Mouse (Mus musculus) MN1 (cell line): ENCODE results near the gene Olfr373.

ENCODE experiments used
- DNase-seq: peaks from one replicate; pipeline ENCODE4 v3.0.0-alpha.2; 2016; ENCODE audit warnings: low spot score

Olfr373 gene

GRCm38 (mm10) chr8:72133507-72133906 is 50.5 kb downstream of the Olfr373 start:
- no peak for DNase-seq

DNA sequence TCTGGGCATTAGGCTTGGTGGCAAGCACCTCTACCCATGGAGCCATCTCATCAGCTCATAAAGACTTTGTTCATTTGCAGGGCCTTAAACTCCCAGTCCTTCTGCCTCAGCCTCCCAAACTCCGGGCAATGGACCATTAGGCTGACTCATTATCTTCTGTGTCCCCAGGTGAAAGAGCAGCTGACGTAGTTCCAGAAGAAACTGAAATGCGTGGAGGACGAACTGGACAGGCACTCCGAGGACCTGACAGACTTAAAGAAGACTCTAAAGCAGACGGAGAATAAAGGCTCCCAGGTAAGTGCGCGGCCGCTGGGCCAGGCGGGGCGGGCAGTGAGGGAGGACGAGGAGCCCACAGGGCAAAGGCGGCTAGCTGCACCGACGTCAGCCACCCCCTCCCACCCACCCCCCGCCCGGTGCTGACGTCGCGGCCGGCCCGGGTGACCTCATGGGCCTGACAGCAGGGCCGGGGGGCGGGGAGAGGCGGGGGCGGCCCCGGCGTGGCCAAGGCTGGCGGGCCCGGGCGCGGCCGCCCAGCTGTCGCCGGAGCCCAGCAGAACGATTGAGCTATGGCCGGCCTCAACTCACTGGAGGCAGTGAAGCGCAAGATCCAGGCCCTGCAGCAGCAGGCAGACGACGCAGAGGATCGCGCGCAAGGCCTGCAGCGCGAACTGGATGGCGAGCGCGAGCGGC is 51.9 kb downstream of the Olfr373 start, which contains the start of gene Tpm4:
Gene Tpm4 (plus strand): TSS at position 220 of the 690 bp plus-strand sequence.
- peak; percentile 74 for DNase-seq

GRCm38 (mm10) chr8:72135446-72136301 is 52.7 kb downstream of the Olfr373 start:
- DNase-seq = no peak

DNA sequence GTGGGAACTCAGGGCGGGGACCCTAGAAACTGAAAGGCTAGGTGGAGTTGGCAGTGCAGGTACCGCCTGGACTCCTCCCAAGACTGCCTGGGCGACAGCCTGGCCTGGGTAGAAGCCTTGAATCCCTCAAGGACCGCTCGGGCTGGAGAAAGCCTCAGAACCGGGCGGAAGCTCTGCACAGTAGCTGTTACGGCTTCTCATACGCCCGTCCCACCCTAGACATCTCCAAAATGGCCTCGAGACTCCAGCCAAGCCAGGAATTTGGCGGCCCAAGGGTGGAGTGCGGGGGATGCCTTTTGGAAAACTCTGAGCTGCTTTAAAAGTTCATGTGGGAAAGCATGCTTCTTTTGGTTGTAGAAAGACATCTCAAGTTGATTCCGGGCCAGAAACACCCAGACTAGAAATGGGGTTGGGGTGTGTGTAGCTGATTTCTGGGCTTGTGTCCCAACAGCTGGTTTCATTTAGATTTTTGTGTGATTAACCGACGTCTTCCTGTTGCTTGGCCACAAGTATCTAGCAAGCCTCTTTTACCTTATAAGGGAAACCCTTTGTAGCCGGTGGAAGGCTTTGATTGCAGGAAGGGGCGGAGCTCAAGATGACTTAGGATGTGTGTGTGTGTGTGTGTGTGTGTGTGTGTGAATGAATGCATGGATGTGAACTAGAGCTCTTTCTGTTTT is 53.5 kb downstream of the Olfr373 start:
- DNase-seq = peak; percentile 69

GRCm38 (mm10) chr8:72137431-72137830 is 54.5 kb downstream of the Olfr373 start:
- no peak for DNase-seq

DNA sequence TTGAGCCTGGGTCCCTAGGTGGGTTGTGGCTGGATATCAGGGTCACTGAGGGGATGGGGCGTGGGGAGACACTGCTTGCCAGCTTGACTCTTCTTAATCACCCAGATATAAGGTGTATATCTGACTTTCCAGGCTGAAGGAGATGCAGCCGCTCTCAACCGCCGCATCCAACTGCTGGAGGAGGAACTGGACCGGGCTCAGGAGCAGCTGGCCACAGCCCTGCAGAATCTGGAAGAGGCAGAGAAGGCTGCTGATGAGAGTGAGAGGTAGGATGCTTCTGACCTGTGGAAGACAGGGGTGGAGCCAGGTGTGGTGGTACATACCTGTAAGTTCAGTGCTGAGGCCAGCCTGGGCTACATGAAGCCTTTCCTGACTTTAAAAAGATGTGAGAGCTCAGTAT is 55.5 kb downstream of the Olfr373 start:
- DNase-seq = no peak

- DNase-seq = no peak
These were observed 60.4 kb downstream of the Olfr373 start for GRCm38 (mm10) chr8:72143256-72143824.

DNA sequence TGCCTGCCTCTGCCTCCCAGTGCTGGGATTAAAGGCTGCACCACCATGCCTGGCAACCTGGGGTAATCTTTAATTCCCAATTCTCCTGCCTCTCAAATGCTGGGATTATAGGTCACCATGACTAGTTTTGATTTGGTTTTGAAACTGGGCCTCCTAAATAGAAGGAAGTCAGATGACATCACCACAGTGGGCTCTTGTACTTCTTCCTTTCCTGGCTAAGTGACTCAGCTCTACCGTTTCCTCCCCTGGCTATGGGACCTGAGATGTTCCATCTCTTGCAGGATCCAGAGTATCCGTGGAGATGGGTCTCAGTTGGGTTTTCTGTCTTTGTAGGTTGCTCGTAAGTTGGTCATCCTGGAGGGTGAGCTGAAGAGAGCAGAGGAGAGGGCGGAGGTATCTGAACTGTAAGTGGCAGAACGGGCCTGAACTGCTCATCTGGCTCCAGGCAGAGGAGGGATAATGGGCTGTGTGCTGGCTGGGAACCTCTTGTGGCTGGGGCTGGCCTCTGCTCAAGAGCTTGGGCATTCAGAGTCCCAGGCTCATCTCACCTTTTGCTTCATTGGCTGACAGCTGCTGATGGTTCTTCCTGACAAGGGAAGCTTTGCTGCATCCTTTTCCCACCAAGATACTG is 61.5 kb downstream of the Olfr373 start:
- no peak for DNase-seq

DNA sequence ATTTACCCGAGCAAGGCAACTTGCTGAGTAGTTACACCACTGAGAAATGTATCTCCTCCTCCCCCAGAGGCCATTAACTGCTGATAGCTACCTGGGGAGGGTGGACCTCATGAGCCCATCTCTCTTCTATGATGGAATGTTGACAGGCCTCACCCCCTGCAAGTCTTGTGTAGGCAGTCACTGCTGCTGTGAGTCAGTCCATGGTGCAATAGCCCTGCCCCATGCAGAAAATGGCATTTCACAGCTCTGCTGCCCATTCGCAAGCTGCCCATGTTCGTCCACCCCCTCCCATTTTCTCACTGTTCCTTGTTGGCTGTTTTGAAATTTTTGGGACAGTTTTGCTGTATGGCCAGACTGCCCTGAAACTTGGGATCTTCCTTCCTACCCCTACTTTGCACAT is 62.5 kb downstream of the Olfr373 start:
- no peak for DNase-seq

GRCm38 (mm10) chr8:72146056-72146455 is 63.1 kb downstream of the Olfr373 start:
- peak; percentile 50 for DNase-seq

DNA sequence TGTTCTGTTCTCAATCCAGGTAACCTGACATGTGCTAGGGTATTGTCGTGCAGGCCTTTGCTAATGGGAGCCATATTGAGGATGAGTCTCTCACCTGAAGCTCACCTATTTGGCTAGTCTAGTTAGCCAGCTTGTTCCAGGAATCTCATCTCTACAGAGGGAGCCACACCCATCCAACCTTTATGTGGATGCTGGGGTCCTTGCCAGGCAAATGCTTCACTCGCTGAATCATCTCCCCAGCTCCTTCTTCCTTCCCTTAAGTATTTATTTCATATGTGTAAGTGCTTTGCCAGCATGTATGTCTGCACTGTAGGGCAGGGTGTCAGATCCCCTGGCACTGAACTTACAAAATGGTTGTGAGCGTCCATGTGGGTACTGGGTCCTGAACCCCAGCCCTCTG is 63.6 kb downstream of the Olfr373 start:
- no peak for DNase-seq

GRCm38 (mm10) chr8:72147266-72147665 is 64.3 kb downstream of the Olfr373 start:
- DNase-seq = no peak

GRCm38 (mm10) chr8:72149056-72149455 is 66.1 kb downstream of the Olfr373 start:
- no peak for DNase-seq

- no peak for DNase-seq
These were observed 68.6 kb downstream of the Olfr373 start for GRCm38 (mm10) chr8:72151418-72152078.
